Mouse (Mus musculus): ENCODE measurements around the gene Trpm8. TPM values are rescaled to one million over a fixed set of nuclear protein-coding genes. Genes with fewer than 3 reads are reported as not detected.

The Trpm8 gene
- polyA plus RNA-seq, 2 experiments: not detected

DNA sequence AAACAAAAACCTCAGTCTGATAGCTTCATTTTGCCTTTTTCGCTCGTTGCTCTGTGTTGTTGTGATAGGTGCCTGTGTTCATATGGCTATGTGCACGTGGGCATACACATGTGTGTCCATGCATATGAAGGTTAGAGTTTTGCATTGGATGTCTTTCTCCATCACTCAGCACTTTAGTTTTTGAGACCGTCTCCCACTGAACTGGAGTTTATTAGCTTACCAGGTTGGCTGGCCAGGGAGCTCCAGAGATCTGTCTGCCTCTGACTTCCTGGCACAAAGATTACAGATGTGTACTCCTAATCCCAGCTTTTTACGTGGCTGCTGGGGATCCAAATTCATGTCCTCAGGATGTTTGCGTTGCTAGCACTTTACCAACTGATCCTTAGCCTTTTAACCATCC, 26.3 kb downstream of the Trpm8 start:
- Histone ChIP-seq H3K9me3 (ENCODE audit: control insufficient read depth, low read length) (peaks cover 25% of the 10 kb centered on the region), H3K4me2 (ENCODE audit: low read depth) (no peak overlapping the region), H3K36me3 (replicated peaks; ENCODE audit: control insufficient read depth, insufficient read depth, low read depth) (no peaks in the 10 kb centered on the region), H3K27me3 (ENCODE audit: control insufficient read depth, insufficient read depth, low read length) (no peaks in the 10 kb centered on the region), H3K9ac (replicated peaks) (no peak overlapping the region), H3K4me3 (ENCODE audit: insufficient read depth in 1 of 2, low read depth in 2 of 2, low read length in 2 of 2) (no peak overlapping the region), H3K4me1 (replicated peaks; ENCODE audit: control insufficient read depth in 2 of 2, insufficient read depth in 2 of 2, low read length in 1 of 2) (no peaks in the 10 kb centered on the region), H3K27ac (no peak overlapping the region)
- DNase-seq (ENCODE audit: low read depth in 3 of 3, low spot score in 3 of 3) (no peak), ATAC-seq (ENCODE audit: insufficient read depth) (no peak)
- 43% methylated on average over 6 of the region's 6 CpGs for WGBS (ENCODE audit: insufficient replicate concordance)
- TF ChIP-seq CTCF (IDR thresholded peaks at IDR 0.05; ENCODE audit: low read depth): no peak
- no peak for TF ChIP-seq EP300 (IDR thresholded peaks at IDR 0.05; ENCODE audit: low read depth)

DNA sequence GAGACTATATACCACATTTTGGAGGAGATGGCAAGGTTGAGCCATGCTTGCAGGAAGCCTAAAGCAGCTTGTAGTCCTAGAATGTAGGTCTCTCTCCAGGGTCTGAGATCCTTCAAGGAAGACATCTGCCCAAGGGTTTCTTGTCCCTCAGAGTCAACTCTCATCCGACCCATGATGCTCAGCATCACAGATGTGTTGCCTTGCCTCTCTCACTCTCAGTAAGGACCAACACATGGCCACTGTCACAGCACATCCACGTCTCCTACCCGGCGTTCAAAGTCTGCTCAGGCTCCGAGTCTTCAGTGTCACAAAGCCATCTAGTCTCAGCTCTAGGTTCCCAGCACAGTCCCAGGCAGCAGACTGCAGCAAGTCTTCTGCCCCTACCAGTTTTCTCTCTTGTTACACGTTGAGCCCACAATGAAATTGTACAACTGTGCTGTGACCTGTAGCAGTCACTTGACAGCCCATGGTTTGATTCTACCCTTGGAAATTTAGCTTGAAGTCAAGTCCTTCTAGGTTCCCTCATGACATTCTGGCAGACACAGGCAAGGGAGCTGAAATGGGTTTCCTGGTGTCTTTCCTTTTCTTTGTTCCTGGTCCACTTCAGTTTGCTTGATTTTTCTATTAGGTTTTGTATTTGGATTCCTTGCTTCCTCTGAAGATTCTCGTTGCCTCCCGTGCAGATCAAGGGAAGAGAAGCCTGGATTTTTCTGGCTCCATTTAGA, 27.0 kb downstream of the Trpm8 start:
- ATAC-seq (ENCODE audit: insufficient read depth) (no peak), DNase-seq (ENCODE audit: low read depth in 3 of 3, low spot score in 3 of 3) (no peak)
- Histone ChIP-seq H3K9me3 (ENCODE audit: control insufficient read depth, low read length) (peaks cover 29% of the 10 kb centered on the region), H3K4me3 (ENCODE audit: insufficient read depth in 1 of 2, low read depth in 2 of 2, low read length in 2 of 2) (no peak overlapping the region), H3K4me1 (replicated peaks; ENCODE audit: control insufficient read depth in 2 of 2, insufficient read depth in 2 of 2, low read length in 1 of 2) (no peaks in the 10 kb centered on the region), H3K36me3 (replicated peaks; ENCODE audit: control insufficient read depth, insufficient read depth, low read depth) (no peaks in the 10 kb centered on the region), H3K4me2 (ENCODE audit: low read depth) (no peak overlapping the region), H3K27ac (no peak overlapping the region), H3K27me3 (ENCODE audit: control insufficient read depth, insufficient read depth, low read length) (no peaks in the 10 kb centered on the region), H3K9ac (replicated peaks) (no peak overlapping the region)
- WGBS (ENCODE audit: insufficient replicate concordance): 44% methylated on average over 8 of the region's 8 CpGs
- TF ChIP-seq CTCF (IDR thresholded peaks at IDR 0.05; ENCODE audit: low read depth): no peak
- no peak for TF ChIP-seq EP300 (IDR thresholded peaks at IDR 0.05; ENCODE audit: low read depth)

- ATAC-seq (ENCODE audit: insufficient read depth) (no peak), DNase-seq (ENCODE audit: low read depth in 3 of 3, low spot score in 3 of 3) (no peak)
- H3K36me3 ChIP-seq (replicated peaks; ENCODE audit: control insufficient read depth, insufficient read depth, low read depth): no peaks in the 10 kb centered on the region
- WGBS (ENCODE audit: insufficient replicate concordance): 26% methylated on average over 6 of the region's 6 CpGs
- H3K27me3 ChIP-seq (ENCODE audit: control insufficient read depth, insufficient read depth, low read length): no peaks in the 10 kb centered on the region
- H3K9me3 ChIP-seq (ENCODE audit: control insufficient read depth, low read length): peaks cover 25% of the 10 kb centered on the region
- H3K9ac ChIP-seq (replicated peaks): no peak overlapping the region
- no peak overlapping the region for H3K27ac ChIP-seq
- H3K4me3 ChIP-seq (ENCODE audit: insufficient read depth in 1 of 2, low read depth in 2 of 2, low read length in 2 of 2): no peak overlapping the region
- H3K4me2 ChIP-seq (ENCODE audit: low read depth): no peak overlapping the region
- TF ChIP-seq EP300 (IDR thresholded peaks at IDR 0.05; ENCODE audit: low read depth) (no peak), CTCF (IDR thresholded peaks at IDR 0.05; ENCODE audit: low read depth) (no peak)
- H3K4me1 ChIP-seq (replicated peaks; ENCODE audit: control insufficient read depth in 2 of 2, insufficient read depth in 2 of 2, low read length in 1 of 2): no peaks in the 10 kb centered on the region
Measured at GRCm38 (mm10) chr1:88305018-88305795, 27.7 kb downstream of the Trpm8 start.

GRCm38 (mm10) chr1:88306543-88306942, 29.1 kb downstream of the Trpm8 start:
- DNase-seq (ENCODE audit: low read depth in 3 of 3, low spot score in 3 of 3) (no peak), ATAC-seq (ENCODE audit: insufficient read depth) (no peak)
- Histone ChIP-seq H3K9me3 (ENCODE audit: control insufficient read depth, low read length) (peaks cover 28% of the 10 kb centered on the region), H3K27me3 (ENCODE audit: control insufficient read depth, insufficient read depth, low read length) (no peaks in the 10 kb centered on the region), H3K4me1 (replicated peaks; ENCODE audit: control insufficient read depth in 2 of 2, insufficient read depth in 2 of 2, low read length in 1 of 2) (no peaks in the 10 kb centered on the region), H3K4me2 (ENCODE audit: low read depth) (no peak overlapping the region), H3K27ac (no peak overlapping the region), H3K9ac (replicated peaks) (no peak overlapping the region), H3K4me3 (ENCODE audit: insufficient read depth in 1 of 2, low read depth in 2 of 2, low read length in 2 of 2) (no peak overlapping the region), H3K36me3 (replicated peaks; ENCODE audit: control insufficient read depth, insufficient read depth, low read depth) (no peaks in the 10 kb centered on the region)
- TF ChIP-seq EP300 (IDR thresholded peaks at IDR 0.05; ENCODE audit: low read depth): no peak
- no peak for TF ChIP-seq CTCF (IDR thresholded peaks at IDR 0.05; ENCODE audit: low read depth)
- 49% methylated on average over 1 of the region's 1 CpGs for WGBS (ENCODE audit: insufficient replicate concordance)

DNA sequence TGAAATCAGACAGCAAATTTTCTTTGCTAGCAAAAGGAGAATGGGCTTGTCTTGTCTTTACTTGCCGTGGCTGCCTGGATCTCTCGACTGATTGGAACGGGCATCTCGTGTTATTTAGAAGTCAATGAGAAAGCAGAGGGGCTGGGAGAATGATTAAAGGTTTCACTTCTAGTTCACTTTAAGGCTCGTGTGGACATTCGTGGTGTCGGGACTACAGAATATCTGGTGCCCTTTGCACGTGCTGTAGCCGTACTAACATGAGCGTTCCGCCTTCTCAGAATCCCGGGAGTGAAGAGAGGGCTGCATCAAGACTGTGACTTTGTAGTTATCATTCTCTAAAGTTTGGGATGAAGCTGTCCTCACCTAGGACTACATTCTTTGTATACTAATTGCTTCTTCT, 29.7 kb downstream of the Trpm8 start:
- no peaks in the 10 kb centered on the region for H3K36me3 ChIP-seq (replicated peaks; ENCODE audit: control insufficient read depth, insufficient read depth, low read depth)
- no peak overlapping the region for H3K4me2 ChIP-seq (ENCODE audit: low read depth)
- no peaks in the 10 kb centered on the region for H3K4me1 ChIP-seq (replicated peaks; ENCODE audit: control insufficient read depth in 2 of 2, insufficient read depth in 2 of 2, low read length in 1 of 2)
- DNase-seq (ENCODE audit: low read depth in 3 of 3, low spot score in 3 of 3): no peak
- no peak overlapping the region for H3K9ac ChIP-seq (replicated peaks)
- H3K27me3 ChIP-seq (ENCODE audit: control insufficient read depth, insufficient read depth, low read length): no peaks in the 10 kb centered on the region
- no peak overlapping the region for H3K27ac ChIP-seq
- peaks cover 28% of the 10 kb centered on the region for H3K9me3 ChIP-seq (ENCODE audit: control insufficient read depth, low read length)
- no peak for ATAC-seq (ENCODE audit: insufficient read depth)
- no peak overlapping the region for H3K4me3 ChIP-seq (ENCODE audit: insufficient read depth in 1 of 2, low read depth in 2 of 2, low read length in 2 of 2)
- WGBS (ENCODE audit: insufficient replicate concordance): 58% methylated on average over 12 of the region's 12 CpGs
- TF ChIP-seq EP300 (IDR thresholded peaks at IDR 0.05; ENCODE audit: low read depth): no peak
- TF ChIP-seq CTCF (IDR thresholded peaks at IDR 0.05; ENCODE audit: low read depth): no peak
